Mouse (Mus musculus) liver, embryonic 13.5 days (tissue): ENCODE measurements around the gene Tmem54. TPM values are rescaled to one million over a fixed set of nuclear protein-coding genes. Genes with fewer than 3 reads are reported as not detected.

Source experiments
- ATAC-seq: fragments of 200-750 bp; cut with Nextera tagmentation; 2 replicates; pipeline ENCODE4 v1.8.0; 2017; ENCODE audit warnings: low read depth, mild to moderate bottlenecking, moderate number of reproducible peaks, moderate library complexity
- DNase-seq: peaks from one replicate; pipeline ENCODE4 v3.0.0; 2022
- H3K27ac ChIP-seq: fragments of 300-500 bp; sonication (generic); 2 replicates; pipeline ENCODE4 v1.5.1; 2015; ENCODE audit warnings: moderate library complexity, mild to moderate bottlenecking, inconsistent platforms
- H3K27me3 ChIP-seq: fragments of 300-500 bp; sonication (generic); 2 replicates; pipeline ENCODE4 v1.6.1; 2015; ENCODE audit warnings: mild to moderate bottlenecking, inconsistent platforms
- H3K36me3 ChIP-seq: fragments of 300-500 bp; sonication (generic); 2 replicates; pipeline ENCODE4 v1.6.1; 2015; ENCODE audit warnings: mild to moderate bottlenecking, inconsistent platforms
- H3K4me1 ChIP-seq: fragments of 300-500 bp; sonication (generic); replicated peaks from 2 replicates; pipeline ENCODE4 v1.6.1; 2015; ENCODE audit warnings: inconsistent platforms
- H3K4me2 ChIP-seq: fragments of 300-500 bp; sonication (generic); 2 replicates; pipeline ENCODE4 v1.6.1; 2015; ENCODE audit warnings: inconsistent platforms, mild to moderate bottlenecking, moderate library complexity
- H3K4me3 ChIP-seq: fragments of 300-500 bp; sonication (generic); replicated peaks from 2 replicates; pipeline ENCODE4 v1.5.1; 2015; ENCODE audit warnings: mild to moderate bottlenecking, inconsistent platforms
- H3K9ac ChIP-seq: fragments of 300-500 bp; sonication (generic); 2 replicates; pipeline ENCODE4 v1.6.1; 2015; ENCODE audit warnings: mild to moderate bottlenecking, inconsistent platforms
- H3K9me3 ChIP-seq: fragments of 300-500 bp; sonication (generic); replicated peaks from 2 replicates; pipeline ENCODE4 v1.6.1; 2016; ENCODE audit warnings: inconsistent platforms
- WGBS: fragments of 180-500 bp; shearing (Covaris S2); methylation state at CpG from one replicate; pipeline ENCODE4 v1.1.7; 2015; ENCODE audit not compliant: insufficient replicate concordance; 5-methylcytosine and 5-hydroxymethylcytosine counted together
- polyA plus RNA-seq: library from polyadenylated mRNA; unstranded; fragments of >200 nt; fragmentation: Nextera tagmentation; extraction: Ambion mirVana; gene quantifications from 2 replicates; pipeline ENCODE4 v1.2.1, GENCODE M21; 2015

The Tmem54 gene
- polyA plus RNA-seq, 1 experiment from 2014 or later, result 2.1 TPM

- Histone ChIP-seq H3K36me3 (0 out of 2 replicates have a peak, but pooled peaks cover 3% of the 10 kb centered on the region), H3K4me1 (peaks cover 60% of the 10 kb centered on the region), H3K9me3 (no peaks in the 10 kb centered on the region), H3K4me3 (no peak overlapping the region), H3K27ac (no peak overlapping the region), H3K4me2 (no peak overlapping the region), H3K27me3 (peaks cover 7% of the 10 kb centered on the region), H3K9ac (no peak overlapping the region)
- DNase-seq (no peak), ATAC-seq (no peak)
- WGBS, result 56% methylated on average over 5 of the region's 5 CpGs
Observed at GRCm38 (mm10) chr4:129143509-129143908, 38.2 kb downstream of the Tmem54 start.

- no peak overlapping the region; the same call in none of the 2 replicates for H3K27ac ChIP-seq
- peaks cover 11% of the 10 kb centered on the region for H3K36me3 ChIP-seq
- H3K4me1 ChIP-seq, result peaks cover 49% of the 10 kb centered on the region
- H3K4me2 ChIP-seq, result no peak overlapping the region
- H3K27me3 ChIP-seq, result no peaks in the 10 kb centered on the region
- no peak overlapping the region for H3K9ac ChIP-seq
- DNase-seq (no peak), ATAC-seq (no peak)
- no peak overlapping the region for H3K4me3 ChIP-seq
- no peaks in the 10 kb centered on the region for H3K9me3 ChIP-seq
- 69% methylated on average over 16 of the region's 16 CpGs for WGBS
Observed at GRCm38 (mm10) chr4:129144401-129145367, 39.3 kb downstream of the Tmem54 start.

GRCm38 (mm10) chr4:129145411-129145810 is 40.1 kb downstream of the Tmem54 start:
- no peak for ATAC-seq

GRCm38 (mm10) chr4:129145943-129146342 is 40.6 kb downstream of the Tmem54 start:
- H3K9ac ChIP-seq, result no peak overlapping the region
- no peaks in the 10 kb centered on the region for H3K27me3 ChIP-seq
- no peaks in the 10 kb centered on the region for H3K9me3 ChIP-seq
- peaks cover 37% of the 10 kb centered on the region for H3K4me1 ChIP-seq
- DNase-seq, result no peak
- H3K4me3 ChIP-seq, result no peak overlapping the region
- no peak overlapping the region for H3K27ac ChIP-seq
- no peak for ATAC-seq
- 73% methylated on average over 4 of the region's 4 CpGs for WGBS
- H3K36me3 ChIP-seq, result peaks cover 18% of the 10 kb centered on the region
- H3K4me2 ChIP-seq, result no peak overlapping the region

More at GRCm38 (mm10) chr4:129145411-129145810, 40.1 kb downstream of the Tmem54 start:
- no peaks in the 10 kb centered on the region for H3K27me3 ChIP-seq
- no peak overlapping the region for H3K4me2 ChIP-seq
- no peak overlapping the region for H3K27ac ChIP-seq
- H3K36me3 ChIP-seq, result peaks cover 15% of the 10 kb centered on the region
- no peak overlapping the region for H3K4me3 ChIP-seq
- WGBS, result 42% methylated on average over 4 of the region's 4 CpGs
- H3K4me1 ChIP-seq, result peaks cover 42% of the 10 kb centered on the region
- H3K9me3 ChIP-seq, result no peaks in the 10 kb centered on the region
- H3K9ac ChIP-seq, result no peak overlapping the region
- DNase-seq, result no peak

- Histone ChIP-seq H3K27me3 (no peaks in the 10 kb centered on the region), H3K27ac (no peak overlapping the region), H3K4me1 (peaks cover 32% of the 10 kb centered on the region), H3K9ac (no peak overlapping the region), H3K9me3 (no peaks in the 10 kb centered on the region), H3K36me3 (peaks cover 22% of the 10 kb centered on the region), H3K4me3 (no peak overlapping the region), H3K4me2 (no peak overlapping the region)
- 25% methylated on average over 2 of the region's 2 CpGs for WGBS
- ATAC-seq (no peak), DNase-seq (no peak)
Observed at GRCm38 (mm10) chr4:129146392-129146791, 41.0 kb downstream of the Tmem54 start.

GRCm38 (mm10) chr4:129147552-129148103 is 42.3 kb downstream of the Tmem54 start:
- peaks cover 30% of the 10 kb centered on the region for H3K36me3 ChIP-seq
- no peaks in the 10 kb centered on the region for H3K27me3 ChIP-seq
- ATAC-seq (no peak), DNase-seq (no peak)
- peaks cover 20% of the 10 kb centered on the region for H3K4me1 ChIP-seq
- H3K9me3 ChIP-seq, result no peaks in the 10 kb centered on the region
- H3K27ac ChIP-seq, result no peak overlapping the region
- H3K9ac ChIP-seq, result no peak overlapping the region
- H3K4me2 ChIP-seq, result no peak overlapping the region
- H3K4me3 ChIP-seq, result no peak overlapping the region
- 86% methylated on average over 13 of the region's 13 CpGs for WGBS

- Histone ChIP-seq H3K9ac (no peak overlapping the region), H3K4me3 (no peak overlapping the region), H3K27me3 (no peaks in the 10 kb centered on the region), H3K4me2 (no peak overlapping the region), H3K36me3 (peaks cover 42% of the 10 kb centered on the region), H3K4me1 (peaks cover 9% of the 10 kb centered on the region; the same call in 1 of the 2 replicates), H3K27ac (no peak overlapping the region), H3K9me3 (no peaks in the 10 kb centered on the region)
- DNase-seq, result no peak
- WGBS, result 79% methylated on average over 1 of the region's 1 CpGs
- no peak for ATAC-seq
Observed at GRCm38 (mm10) chr4:129149321-129149720, 44.0 kb downstream of the Tmem54 start.

- H3K36me3 ChIP-seq, result peaks cover 53% of the 10 kb centered on the region
- no peak for ATAC-seq
Observed at GRCm38 (mm10) chr4:129151276-129151811, 46.0 kb downstream of the Tmem54 start.

GRCm38 (mm10) chr4:129157541-129157940 is 52.2 kb downstream of the Tmem54 start:
- Histone ChIP-seq H3K27ac (no peak overlapping the region), H3K4me1 (peaks cover 25% of the 10 kb centered on the region), H3K9ac (no peak overlapping the region), H3K27me3 (no peaks in the 10 kb centered on the region), H3K4me3 (no peak overlapping the region), H3K9me3 (no peaks in the 10 kb centered on the region), H3K4me2 (no peak overlapping the region), H3K36me3 (peaks cover 44% of the 10 kb centered on the region)
- no peak for ATAC-seq
- no peak for DNase-seq
- WGBS, result 81% methylated on average over 5 of the region's 5 CpGs

More at GRCm38 (mm10) chr4:129151276-129151811, 46.0 kb downstream of the Tmem54 start:
- Histone ChIP-seq H3K4me2 (no peak overlapping the region), H3K27me3 (no peaks in the 10 kb centered on the region), H3K27ac (no peak overlapping the region), H3K9ac (no peak overlapping the region), H3K4me1 (peaks cover 9% of the 10 kb centered on the region; the same call in 1 of the 2 replicates), H3K4me3 (no peak overlapping the region), H3K9me3 (no peaks in the 10 kb centered on the region)
- WGBS, result 84% methylated on average over 4 of the region's 4 CpGs
- no peak for DNase-seq

GRCm38 (mm10) chr4:129158549-129158948 is 53.2 kb downstream of the Tmem54 start:
- no peaks in the 10 kb centered on the region for H3K9me3 ChIP-seq
- H3K9ac ChIP-seq, result no peak overlapping the region
- H3K4me2 ChIP-seq, result no peak overlapping the region
- H3K27me3 ChIP-seq, result no peaks in the 10 kb centered on the region
- DNase-seq (peak; percentile 47), ATAC-seq (peak; percentile 97)
- H3K4me3 ChIP-seq, result no peak overlapping the region
- H3K4me1 ChIP-seq, result peaks cover 25% of the 10 kb centered on the region
- peaks cover 44% of the 10 kb centered on the region for H3K36me3 ChIP-seq
- peak overlapping the region; percentile 53 for H3K27ac ChIP-seq
- 30% methylated on average over 3 of the region's 3 CpGs for WGBS

- WGBS, result 93% methylated on average over 1 of the region's 1 CpGs
- Histone ChIP-seq H3K4me3 (no peak overlapping the region), H3K9me3 (no peaks in the 10 kb centered on the region), H3K4me1 (peaks cover 25% of the 10 kb centered on the region), H3K4me2 (no peak overlapping the region), H3K36me3 (peaks cover 42% of the 10 kb centered on the region), H3K27me3 (no peaks in the 10 kb centered on the region), H3K9ac (no peak overlapping the region), H3K27ac (no peak overlapping the region)
- DNase-seq, result no peak
- ATAC-seq, result no peak
Observed at GRCm38 (mm10) chr4:129161076-129161475, 55.7 kb downstream of the Tmem54 start.
